Mouse (Mus musculus): ENCODE data around the gene Cyp26b1. TPM values are rescaled to one million over a fixed set of nuclear protein-coding genes. Genes with fewer than 3 reads are reported as not detected.
"Not testable (repeated sequence)": the region's sequence is repeated elsewhere in the genome, so short reads cannot be mapped to it uniquely, and the experiment has no call there.

The Cyp26b1 gene
- under 1 TPM in 1 of 2 experiments, not detected in 1; 0.52 TPM for polyA plus RNA-seq (2017; shearing (Covaris generic))

DNA sequence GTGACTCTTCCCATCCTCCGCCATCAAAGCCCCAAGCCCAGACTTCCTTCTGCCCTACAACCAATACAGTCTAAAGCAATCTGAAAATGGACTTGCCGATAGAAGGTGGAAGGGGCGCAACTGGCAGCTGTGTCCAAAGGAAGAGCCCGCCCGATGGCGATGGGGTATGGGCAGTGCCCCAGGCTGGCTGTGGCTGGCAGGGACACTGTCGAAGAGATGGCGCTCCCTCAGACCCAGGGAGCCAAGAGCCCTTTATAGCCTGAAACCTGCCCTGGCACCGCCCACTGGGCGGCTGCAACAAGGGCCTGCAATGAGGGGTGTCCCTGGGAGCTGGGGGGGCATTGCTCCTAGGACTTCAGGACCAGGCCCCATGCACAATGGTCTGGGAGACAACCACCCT, at the start of gene Cyp26b1:
Gene Cyp26b1 (minus strand): TSS at position 216 of the 400 bp plus-strand sequence.
- ATAC-seq: no peak

DNA sequence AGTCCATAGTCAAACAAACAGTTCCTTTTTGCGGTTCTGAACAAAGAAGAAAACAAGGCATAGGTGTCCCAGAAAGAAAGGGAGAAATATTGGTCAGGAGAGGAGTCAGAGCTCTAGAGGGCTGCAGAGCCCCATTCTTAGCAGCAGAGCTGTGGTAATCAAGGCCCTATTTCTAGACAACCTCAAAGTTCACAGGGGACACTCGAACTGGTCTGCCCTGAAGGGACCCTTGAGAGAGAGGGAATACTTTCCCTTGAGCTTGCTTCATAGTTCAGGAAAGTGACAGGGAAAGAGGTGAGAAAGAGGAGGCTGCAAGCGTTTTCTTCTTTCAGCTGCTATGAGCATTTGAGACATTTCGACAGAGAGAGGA, 47.3 kb upstream of the Cyp26b1 start:
- ATAC-seq: no peak

DNA sequence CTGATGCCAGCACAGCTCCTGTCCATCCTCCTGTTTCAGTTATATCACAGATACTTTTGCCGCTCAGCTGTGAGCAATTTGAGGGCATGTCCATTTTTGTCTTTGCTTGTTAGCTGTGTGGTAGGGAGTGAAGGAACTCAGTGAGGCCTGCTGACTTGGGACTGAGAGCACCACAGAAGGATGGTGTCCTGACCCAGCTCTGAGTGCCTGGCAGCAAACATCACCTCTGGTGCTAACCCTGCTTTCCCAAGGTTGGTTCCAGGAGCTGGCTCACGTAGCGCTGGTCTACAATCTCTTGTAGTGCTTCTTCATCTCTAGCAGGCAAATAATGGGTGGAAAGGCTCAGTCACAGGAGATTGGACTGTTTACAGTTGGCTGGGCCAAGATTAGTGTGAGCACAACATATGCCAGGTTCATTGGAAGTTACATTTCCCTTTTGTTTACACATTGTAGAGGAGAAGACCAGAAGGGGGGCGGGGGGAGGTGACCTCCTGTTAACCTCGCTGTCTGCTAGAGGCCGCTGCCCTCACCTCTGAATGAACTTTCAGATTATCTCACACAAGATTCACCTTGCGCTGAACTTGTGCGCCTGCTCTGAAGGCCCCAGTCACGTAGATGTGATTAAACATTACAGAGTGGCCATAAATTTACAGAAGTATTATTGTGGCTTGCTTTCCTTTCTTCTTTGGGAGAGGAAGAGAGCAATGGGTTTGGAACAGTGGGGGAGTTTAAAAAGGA, 46.8 kb upstream of the Cyp26b1 start:
- peak; percentile 63 for ATAC-seq

DNA sequence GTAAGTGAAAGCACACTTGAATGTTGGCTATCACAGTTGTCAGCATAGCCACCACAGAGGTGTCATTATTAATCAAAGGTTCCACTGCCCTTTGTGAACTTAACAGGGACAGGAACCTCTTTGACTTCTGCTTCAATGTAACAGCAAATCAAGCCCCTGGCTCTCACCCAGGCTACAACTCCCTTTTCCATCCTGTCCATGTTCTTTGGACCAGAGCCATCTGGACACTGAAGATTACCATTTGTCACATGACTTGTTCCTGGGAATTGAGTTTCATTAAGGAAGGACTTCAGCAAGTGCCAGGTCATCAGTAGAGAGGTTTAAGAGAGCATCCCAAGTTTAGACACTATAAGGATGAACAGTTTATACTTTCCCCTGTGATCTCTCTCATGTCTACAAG, 44.5 kb upstream of the Cyp26b1 start:
- no peak for ATAC-seq

DNA sequence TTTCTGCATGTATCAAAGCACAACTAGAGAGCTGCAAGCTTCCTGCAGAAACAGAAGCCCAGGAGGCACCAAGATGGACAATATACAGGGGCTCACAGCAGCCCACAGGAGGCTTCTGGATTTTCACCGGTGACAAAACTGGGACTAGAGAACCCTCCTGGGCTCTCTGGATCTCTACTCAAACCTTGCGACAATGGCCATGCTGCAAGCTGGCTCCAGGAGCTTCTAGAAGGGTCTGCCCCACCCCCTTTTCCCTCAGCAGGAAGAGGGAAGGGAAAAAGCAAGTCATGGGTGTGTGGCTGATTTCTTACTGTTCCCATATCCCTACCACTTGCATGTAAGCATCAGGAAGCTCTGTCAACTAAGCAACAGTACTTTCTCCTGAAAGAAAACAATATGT, 37.9 kb upstream of the Cyp26b1 start:
- ATAC-seq: no peak

DNA sequence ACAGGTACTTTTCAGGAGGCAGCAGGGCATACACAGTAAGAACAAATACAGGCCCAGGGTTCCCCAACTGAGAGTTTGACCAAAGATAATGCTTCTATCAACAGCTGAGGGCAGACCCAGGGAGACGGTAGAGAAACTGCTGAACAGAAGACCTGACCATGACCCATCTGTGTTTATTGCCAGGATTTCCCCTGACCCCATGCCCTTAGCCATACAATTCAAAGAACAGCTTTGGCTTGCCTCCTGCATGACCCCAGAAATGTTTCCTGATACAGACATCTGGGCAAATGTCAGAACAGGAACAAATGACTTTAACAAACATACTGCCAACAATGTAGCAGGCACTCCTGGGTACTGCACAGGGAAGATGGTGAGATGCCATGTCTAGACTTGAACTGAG, 36.6 kb upstream of the Cyp26b1 start:
- no peak for ATAC-seq

DNA sequence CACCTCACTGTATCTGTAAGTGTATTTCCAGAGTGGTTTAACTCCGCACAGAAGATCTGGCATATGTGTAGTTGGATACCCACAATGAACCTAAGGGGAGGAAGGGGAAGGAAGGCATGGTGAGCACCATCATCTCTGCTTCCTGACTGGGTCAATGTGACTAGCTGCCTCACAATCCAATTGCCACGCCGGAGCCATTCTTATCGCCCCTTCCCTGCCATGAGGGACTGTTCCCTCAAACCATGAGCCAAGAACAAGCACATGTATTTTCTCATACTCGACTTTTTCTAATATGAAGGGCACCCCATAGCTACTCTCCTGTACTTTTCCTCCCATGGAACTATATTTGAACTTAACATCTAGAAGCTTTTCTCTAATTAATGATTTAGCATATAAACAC, 35.1 kb upstream of the Cyp26b1 start:
- no peak for ATAC-seq

DNA sequence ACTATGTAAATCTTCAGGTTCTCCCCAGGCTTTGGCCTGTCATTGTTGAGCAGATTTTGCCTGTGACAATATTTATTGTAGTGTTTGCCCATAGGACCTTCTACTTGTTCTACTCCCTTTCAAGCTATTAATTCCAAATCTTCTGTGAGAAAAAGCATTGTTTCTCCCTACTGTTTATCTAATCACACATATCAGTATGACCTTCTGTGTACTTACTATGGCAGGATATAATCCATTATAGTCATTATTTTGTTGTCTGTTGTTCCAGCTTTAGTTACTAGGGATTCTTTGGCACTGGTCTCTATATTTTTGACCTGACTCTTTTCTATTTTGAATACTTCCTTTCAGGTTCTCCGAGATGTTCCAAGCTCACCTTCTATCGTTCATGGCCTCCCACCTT, 32.7 kb upstream of the Cyp26b1 start:
- ATAC-seq: no peak

DNA sequence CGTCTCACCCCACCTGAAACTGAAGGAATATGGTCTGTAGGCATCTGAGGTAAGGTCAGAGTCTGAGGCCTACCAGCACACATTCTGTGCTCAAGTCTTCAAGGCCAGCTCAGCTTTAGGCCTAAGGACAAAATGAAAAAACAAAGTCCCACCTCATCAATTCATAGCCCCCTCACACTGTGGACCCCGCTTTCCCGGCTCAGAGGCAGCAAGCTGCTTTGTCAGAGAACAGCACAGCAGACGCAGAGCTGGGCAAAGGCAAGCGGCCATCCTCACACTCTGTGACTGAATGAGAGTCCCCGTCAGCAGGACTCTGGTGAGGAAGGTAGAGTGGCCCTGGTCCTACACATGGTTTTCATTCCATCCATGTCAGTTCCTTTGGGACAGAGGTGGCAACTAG, 25.5 kb upstream of the Cyp26b1 start:
- ATAC-seq: no peak

DNA sequence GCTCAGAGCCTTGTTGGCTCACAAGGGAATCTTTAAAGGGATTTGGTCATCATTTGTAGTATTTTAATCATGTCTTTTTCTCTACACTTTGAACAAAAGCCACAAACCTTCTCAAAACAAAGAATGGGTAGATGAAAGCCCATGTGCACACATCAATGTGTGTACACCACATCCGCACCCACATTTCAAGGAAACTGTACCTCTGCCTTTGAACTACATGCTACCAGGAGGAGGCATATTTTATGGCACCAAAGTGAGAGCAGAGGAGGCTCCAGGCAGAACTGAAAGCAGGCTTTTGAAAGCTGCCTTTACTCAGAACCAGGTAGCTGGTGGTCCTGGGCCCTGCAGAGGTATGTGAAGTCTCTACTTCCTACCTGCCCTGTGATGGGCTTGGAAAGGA, 23.3 kb upstream of the Cyp26b1 start:
- ATAC-seq: peak; percentile 97

DNA sequence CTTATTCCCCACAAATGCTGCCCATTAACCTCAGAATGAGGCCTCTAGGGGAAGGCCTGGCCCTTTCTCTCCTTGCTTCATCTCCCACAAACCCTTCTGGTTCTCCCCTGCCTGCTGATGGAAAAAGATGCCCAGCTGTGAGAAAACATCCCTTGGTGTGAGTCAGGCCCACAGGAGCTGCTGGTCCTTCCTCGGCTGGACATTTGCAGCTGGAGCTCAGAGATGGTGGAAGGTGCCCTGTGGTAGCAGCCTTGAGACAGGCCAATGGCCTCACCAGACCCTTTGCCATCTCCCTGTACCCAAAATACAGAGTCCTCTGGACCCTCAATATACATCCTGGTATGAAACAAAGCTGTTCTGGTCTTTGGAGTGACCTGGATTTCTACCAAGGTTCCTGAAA, 22.9 kb upstream of the Cyp26b1 start:
- ATAC-seq: no peak

DNA sequence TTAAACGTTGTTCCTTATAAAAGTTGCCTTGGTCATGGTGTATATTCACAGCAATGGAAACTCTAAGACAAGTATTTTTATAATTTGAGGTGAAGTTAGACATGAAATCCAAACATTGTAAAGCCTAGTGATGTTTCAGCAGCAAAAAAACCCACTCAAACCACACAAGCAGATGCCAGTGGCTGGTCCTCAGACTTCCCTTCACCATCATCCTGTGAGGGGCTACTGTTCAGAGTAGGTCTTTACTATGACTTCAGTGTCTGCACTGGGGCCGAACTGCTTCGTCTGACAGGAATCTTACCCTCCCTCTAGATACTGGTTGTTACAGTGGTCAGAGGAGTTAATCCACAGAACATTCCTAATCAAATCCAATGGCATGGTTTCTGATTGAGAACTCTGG, 19.9 kb upstream of the Cyp26b1 start:
- ATAC-seq: no peak

DNA sequence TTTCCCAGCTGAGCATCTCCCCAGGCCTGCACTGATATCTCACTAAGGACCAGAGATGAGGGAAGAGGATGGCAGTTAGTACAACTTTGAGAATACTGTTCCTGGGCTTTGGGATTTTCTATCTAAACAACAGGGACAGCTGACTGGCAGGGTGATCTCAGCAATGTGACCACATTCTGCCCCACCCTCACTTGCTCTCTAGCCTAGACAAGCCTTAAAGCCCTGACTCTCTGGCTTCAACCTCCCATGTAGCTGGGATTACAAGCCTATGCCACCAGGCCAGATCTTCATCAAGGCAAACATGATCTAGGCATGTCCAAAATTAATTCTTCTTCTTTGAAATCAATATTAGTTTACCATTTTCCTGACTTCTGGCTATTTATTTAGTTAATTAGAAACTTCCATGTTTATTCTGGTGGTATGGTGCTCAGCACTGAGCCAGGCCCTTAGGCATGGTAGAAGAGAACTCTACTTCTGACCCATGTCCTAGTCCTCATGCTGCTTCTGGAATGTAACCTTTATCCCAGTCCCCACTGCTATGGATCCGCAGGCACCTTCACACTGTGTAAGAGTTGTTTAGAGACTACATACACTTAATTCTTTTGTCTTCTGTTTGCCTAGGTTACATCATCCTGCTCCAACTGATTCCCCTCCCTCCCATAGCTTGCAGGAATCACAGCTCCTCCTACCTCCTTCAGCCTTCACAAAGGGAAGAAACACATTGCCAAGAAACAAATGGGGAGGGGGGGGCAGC, 7.6 kb upstream of the Cyp26b1 start:
- no peak for ATAC-seq

DNA sequence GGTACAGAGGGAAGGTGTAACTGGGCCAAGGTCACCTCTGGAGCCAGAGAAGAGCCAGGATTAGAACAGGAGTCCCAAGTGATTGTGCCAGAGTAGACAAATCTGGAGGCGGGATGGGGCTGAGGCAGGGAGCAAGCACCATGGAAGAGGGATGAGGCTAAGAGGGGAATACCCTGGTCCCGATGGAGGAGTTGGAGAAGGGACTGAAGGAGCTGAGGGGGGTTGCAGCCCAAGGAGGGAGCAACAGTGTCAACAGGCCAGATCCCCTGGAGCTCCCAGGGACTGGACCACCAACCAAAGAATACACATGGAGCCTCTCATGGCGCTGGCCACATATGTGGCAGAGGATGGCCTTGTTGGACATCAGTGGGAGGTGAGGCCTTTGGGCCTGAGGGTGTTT, 5.6 kb upstream of the Cyp26b1 start:
- not testable (repeated sequence) for ATAC-seq

DNA sequence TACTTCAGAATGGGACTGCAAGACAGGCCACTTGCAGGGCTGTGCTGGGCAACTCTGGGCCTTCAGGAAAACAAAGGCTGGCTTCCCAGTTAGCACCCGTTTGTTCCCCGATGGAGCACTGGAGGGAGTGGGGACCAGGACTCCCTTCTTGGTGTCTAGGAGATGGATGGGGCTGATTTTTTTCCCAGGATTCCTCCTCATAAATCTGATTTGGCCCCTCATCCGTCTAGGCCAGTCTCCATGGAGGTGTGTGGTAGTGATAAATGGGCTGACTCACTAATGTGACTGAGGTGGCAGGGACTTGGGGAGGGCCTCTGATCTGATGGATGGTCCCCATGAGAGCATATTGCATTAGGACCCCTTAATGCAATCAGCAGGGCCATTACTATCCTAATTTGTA, 5.0 kb upstream of the Cyp26b1 start:
- ATAC-seq: no peak

DNA sequence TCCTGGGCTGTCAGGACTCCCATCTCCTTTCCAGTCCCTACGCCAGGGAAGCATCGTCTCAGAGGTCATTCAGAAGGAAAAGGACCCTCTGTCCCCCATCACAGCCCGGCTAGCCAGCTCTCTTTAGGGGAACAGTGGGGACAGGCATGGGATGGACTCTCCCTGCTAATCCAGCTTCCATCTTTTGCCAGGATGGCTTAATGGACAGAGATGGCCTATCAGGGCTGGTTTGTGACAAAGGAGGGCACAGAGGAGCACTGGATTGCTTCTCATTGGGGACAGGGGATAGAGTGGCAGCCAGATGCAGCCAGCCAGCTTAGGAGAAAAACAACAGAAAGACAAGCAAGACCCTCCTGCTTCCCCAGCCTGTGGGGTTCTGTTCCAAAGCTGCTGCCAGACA, 918 bp upstream of the Cyp26b1 start:
- no peak for ATAC-seq

DNA sequence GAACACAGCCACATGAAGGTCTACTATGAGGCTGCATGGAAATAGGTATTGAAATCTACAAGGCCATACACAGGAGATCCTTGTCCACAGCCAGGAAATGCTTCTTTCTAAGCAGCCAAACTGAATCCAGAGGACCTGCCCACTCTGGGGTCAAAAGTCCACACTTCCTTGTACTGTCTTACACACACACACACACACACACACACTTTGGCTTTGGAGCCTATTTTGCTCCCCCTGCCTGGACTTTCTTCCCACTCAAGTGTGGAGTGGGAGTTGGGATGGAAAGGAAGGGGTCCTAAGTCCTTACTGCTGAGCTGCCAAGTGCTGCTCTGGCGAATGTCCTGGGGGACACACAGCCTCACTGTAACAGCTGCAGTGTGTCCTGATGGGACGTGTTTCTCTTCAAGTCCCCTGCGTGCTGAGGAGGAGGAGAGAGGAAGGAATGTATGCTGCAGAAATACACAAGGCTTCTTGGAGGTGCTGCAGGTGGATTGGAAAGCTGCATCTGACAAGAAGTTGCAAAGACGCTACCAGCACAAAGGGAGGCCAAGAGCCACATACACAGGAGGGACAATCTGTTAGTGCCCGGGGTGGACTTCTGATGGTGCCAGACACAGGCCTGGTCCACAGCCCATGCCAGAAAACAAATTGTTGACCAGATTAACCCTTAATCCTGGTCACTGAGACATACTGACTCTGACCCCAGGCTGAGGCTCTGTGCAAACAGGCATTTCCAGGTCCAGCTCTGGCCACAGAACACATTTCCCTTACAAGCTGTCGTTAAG, 2.6 kb downstream of the Cyp26b1 start:
- no peak for ATAC-seq

DNA sequence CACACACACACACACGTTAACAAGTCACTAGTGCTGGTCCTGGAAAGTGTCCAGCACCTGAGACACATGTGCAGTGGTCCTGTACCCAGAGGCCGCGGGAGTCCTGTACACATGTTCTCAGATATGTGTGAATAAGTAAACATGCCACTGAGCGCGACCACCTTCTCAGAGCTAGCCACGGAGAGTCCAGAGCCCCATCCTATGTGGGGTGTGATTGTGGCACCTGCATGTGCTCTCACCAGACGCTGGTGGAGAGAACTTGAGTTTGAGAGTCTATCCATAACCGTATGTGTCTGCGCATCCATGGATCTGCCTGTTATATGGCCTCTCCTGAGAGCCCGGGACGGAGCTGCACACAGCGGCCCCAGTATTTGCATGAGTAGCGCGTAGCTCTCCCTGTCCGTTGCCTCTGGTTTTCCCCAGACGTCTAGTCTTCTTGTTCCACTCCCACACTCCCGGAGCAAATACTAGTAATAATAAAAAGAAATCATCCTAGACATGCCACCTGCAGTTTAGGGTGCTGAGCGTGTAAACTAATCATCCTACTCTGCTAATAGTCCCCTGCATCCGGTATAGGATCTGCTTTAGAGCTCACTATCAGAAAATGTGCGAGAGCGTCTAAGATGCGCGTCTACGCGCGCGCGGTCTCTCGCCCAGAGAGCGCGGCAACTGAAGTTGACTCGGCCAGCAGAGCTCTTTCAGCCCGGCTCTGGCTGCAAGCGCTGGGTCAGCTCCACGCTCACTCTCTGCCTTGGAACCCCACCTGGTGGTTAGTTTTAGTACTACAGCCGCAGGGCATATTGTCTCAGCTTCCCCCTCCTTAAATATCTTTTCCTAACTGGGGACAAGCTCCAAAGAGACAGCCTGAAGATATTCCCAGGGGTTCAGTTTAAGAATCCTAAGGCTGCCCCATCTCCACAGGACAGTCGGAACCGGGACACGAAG, 3.7 kb downstream of the Cyp26b1 start:
- ATAC-seq: peak; percentile 46

DNA sequence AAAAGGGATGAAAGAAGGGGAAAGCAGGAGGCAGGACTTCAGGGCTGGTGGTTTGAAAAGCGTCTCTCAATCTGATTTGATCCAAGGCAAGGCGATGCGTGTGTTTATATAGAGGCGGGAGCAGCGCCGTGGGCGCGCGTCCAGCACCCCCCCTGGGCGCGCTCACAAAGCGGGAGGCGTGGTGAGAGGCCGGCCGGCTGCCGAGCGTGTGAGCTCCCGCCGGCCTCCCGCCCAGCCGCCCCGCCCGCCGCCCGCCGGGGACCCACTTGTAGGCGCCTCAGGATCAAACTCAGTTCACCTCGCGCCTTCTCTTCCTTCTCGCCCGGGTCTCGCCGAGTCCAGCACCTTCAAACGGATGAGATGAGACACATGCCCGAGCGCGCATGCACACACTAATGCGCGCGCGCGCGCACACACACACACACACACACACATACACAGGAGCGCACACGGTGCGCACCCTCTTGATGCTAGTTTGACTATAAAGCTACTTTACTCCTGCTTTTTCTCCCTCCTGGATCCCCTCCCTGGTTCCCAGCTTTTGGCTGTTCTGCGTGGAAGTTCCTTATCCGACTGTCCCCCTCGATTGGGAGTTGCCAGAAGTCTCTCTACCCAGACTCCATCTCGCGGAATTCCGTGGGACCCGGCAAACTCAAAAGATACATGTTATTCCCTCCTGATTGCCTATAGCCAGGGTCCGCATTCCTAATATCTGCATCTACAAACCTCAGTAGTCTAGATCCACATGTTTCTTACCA, 4.6 kb downstream of the Cyp26b1 start:
- ATAC-seq: no peak

DNA sequence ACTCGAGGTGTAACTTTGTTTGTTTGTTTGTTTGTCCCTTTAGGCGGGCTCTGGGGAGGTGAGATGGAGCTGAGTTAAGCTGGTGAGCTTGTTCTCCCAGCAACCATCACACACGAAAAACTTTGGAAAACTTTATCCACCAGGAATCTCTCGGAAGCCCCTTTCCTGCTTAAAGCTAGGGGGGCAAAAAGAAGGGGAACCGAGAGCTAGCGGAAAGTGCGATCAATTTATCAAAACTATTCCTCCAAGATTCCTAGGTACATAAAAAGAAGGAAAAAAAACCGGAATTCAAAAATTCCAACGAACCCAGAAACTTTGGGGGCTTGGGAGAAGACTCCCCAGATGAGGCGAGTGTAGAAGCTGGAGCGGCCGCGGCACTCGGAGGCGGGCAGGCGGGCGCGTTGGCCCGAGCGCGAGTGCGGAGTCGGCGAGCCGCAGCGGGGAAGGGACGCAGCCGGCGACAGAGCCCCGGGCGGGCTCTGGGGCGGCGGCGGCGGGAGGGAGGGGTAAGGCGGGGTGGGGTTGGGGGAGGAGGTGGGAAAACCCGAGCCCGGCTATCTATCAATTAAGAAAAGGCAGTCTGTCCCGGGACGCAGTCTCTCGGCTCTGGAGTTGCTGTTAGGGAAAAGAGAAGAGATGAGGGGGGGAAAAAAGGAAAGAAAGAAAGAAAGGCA, 5.3 kb downstream of the Cyp26b1 start:
- no peak for ATAC-seq
